Mouse (Mus musculus) B cell, adult 2 months (primary cell): ENCODE results near the gene Iqca.

Source experiments
- DNase-seq, 2 experiments: peaks; one replicate each; pipeline ENCODE4 v3.0.0; 2022

Iqca gene

DNA sequence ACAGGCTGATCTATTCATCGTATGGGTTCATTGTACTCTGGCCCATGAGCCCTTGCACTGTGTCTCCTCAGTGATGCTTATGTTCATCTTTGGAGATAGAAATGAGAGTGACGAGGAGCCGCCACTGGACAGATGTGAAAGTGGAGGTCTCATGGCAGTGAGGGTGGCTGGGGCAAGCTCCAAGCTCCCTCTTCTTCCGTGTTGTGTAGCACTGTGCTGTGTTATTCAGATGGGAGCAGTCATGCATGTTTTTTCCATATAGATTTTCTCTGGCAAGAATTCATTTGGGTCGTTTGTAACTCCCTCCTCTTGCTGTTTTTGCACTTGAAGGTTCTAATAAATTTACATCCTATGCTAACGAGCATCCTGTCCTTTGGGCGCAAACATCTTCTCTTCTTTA, 21.2 kb downstream of the Iqca start:
- DNase-seq, result no peak

DNA sequence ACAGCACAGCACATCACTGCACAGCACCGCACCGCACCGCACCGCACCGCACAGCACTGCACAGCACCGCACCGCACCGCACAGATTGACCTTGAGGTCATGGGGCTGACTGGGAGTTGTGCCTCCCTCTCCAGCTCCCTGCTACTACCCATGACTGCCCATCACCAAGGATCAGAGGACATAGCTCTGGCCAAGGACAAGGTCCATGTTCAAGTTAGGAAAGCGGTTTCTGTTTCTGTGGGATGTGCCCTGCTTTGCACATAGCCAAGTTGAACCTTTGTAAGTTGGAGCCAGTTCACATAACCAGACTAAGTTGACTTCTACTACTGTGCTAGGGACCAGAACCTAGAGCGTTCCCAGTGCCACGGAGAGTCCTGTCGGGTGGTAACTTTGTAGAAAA, 28.6 kb downstream of the Iqca start:
- DNase-seq, result no peak

DNA sequence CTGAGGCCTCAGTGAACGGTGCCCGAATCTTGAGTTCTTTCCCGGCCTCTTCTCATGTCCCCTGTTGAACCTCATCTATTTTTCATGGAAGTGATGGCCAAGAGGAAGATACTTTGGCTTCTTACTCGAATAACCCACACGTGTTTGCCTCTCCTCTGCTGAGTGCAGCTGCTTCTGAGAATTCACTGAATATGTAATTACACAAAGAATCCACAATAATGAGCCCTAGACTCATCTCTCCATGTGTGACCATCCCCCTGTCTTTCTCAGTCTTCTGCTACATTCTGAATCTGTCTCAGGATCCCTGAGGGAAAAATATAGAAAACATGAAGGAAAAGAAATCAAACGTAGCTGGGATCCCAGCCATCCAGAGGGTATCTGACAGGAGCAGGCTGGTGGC, 32.5 kb downstream of the Iqca start:
- DNase-seq, result no peak

DNA sequence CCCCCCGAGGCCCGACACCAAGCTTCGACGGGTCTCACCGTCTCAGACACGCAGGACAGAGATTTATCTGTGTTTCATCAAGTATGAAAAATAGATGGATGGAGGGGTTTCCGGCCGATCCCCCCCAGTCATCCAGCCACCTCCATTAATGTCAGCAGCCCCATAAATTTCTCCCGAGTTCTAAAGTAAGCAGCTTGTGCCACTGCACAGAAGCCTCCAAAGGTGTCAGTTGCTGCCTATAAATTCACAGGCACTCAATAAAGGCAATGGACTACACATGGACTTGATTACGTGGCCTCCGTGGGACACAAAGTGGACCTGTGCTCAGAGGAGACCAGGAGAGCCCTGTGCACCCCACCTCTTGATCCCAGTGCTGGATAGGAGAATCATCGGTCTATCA, 34.0 kb downstream of the Iqca start:
- DNase-seq, result no peak

DNA sequence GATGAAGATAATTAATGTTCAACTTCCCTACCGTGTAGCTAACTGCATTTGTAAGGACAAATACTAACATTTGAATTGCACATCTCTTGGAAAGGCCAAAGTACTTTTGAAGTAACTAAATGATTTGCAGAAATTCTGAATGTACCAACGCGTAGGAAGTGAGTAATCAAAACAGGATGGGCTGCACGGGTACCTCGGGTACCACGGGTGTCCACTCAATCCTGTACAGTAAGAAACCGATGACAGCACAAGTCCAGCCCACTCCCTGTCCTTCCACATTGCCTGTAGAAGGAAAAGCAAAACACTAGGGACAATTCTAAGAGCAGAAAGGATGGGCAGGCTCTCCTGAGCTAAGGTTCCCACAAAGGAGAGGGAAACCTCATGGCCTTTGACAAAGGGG, 36.0 kb downstream of the Iqca start:
- DNase-seq, result no peak

DNA sequence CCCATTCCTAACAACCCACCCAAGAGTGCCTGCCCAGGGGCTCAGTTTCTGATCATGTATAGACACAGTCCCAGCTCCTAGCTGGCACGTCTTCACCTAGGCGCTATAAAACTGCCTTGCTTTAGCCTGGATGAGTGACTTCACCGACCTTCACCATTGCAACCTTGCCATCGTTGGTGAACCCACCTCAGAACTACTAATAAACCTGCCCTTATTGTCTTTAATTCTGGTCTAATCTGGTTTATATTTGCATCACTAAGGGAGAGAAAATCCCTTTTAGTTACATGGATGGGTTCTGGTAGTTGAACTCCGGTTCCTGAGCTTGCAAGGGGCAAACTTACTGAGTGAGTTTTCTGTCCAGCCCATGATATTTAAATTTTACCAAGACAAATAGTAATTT, 38.6 kb downstream of the Iqca start:
- DNase-seq, result no peak

DNA sequence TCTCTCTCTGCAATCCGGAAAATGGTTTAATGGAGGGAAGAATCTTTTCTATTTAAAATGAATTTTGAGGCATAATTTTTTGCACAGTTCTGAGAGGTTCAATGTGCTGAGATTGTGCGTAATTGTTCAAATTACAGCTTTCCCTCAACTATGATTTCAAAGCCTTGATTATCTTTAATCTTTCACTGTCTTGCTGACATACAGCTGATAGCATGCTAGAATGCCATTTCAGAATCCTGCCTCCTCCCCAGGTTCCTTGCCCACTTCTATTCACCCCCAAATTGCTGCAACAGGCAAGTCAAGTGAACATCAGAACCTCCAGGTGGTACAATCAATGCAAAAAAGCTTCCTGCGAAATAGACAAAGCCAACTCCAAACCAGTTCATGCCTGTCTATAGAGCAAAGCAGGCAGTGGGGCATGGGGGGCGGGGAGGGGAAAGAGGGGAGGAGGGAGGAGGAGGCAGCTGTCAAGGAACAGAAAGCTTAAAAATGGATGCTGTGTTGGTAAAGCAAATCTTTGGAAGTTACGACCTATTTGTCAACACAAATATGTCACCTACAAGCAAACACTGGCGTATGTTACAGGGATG, 39.5 kb downstream of the Iqca start:
- DNase-seq, result no peak

DNA sequence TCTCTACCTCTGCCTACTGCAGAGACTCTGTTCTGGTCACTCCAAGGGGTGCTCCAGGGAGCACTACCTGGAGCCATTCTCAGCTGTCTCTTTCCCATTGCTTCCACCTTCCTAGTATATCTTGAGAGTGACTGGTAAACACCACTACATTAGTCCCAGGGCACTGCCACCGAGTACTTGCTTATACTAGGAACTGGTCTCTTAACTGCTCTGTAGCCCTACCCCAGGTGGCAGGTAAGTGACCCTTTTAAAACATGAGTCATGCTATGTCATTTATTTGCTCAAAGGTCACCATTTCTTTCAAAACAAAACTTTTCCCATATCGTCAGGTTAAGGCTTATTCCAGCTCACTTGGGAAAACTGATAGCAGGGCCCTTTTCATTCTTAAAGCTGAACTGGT, 40.5 kb downstream of the Iqca start:
- no peak for DNase-seq

DNA sequence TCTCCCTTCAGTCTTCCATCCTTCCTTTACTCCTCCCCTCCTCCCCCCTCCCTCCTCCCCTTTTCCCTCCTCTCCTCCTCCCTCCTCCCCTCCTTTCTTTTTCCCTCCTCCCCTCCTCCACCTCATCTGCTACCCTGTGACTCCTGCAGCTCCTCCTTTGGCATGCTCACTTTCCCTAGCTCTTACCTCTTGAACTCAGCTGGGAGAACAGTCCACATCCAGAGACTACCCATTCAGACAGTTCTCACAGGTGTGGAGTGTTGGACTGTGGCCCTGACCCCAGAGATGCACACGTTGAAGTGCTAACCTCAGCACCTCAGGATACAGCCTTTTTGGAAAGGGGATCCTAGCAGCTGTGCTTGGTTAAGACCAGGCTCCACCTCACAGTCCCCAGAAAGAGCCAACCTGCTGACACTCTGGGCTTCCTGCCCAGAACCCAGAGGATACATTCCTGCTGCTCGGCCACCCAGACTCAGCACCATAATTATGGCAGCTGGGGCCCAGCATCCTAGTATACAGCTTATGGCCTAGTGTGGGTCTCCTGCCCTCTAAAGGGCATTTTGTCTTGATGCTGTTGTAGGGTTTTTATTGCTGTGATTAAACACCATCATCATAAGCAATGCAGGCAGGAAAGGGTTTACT, 41.9 kb downstream of the Iqca start:
- DNase-seq, result no peak

DNA sequence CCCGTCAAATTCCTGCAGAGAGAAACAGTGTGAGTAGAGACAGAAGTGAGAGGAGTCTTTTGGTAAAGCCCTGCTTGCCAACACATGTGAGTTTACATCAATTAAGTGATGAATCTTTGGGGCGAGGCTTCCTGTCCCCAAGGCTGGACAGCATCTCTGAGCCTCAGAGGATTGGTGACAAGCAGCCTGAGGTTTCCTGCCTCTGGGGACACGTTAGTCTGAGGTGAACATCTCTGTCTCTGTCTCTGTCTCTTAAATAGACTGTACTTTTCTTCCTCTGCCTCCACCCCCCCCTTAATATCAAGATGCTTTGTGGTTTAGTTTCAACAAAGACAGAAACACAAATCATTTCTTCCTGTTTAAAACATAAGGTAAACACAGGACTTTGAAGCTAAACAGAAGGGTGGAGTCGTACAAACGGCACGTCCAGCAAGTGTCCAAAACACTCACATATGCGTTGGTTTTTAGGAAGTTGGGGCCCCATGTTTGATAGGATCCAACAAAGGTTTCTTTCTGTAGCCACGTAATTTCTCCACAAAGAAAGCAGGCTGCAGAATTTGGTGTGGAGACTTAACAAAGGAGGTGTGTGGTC, 49.2 kb downstream of the Iqca start:
- DNase-seq, result no peak

DNA sequence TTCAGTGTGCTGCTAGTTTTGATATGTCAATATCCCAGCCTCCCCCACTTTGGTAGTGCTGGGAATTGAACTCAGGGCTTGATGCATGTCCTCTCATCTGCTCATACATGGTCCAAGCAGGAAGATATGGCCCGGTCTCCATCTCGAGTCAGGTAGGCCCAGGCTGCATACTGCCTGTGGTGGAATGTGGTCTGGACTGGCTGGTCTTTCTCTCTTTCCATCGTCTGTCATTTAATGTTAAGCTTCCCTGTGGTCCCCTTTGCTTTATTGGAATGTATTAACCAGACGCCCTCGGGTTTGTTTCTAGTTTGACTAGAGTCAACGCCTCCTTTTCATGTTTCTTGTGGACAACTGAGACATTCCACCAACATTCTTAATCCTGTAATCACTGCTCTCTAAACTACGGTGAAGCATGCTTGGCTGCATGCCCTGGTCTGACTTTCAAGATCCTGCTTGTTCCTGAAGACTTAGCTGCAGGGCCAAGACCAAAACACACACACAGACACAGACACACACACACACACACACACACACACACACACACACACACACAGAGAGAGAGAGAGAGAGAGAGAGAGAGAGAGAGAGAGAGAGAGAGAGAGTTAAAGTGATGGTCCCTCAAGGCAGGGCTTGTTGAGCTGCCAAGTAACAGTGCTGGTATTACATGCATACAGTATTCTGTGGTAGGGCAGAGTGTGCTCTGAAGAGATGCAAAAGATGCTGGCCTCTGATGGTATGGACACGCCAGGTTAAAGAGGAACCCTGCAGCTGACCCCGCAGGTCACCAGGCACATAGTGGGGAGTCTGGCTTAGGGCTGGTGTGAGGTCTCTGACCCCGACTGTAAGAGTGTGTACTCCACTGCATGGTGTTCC, 52.6 kb downstream of the Iqca start:
- DNase-seq, result no peak

DNA sequence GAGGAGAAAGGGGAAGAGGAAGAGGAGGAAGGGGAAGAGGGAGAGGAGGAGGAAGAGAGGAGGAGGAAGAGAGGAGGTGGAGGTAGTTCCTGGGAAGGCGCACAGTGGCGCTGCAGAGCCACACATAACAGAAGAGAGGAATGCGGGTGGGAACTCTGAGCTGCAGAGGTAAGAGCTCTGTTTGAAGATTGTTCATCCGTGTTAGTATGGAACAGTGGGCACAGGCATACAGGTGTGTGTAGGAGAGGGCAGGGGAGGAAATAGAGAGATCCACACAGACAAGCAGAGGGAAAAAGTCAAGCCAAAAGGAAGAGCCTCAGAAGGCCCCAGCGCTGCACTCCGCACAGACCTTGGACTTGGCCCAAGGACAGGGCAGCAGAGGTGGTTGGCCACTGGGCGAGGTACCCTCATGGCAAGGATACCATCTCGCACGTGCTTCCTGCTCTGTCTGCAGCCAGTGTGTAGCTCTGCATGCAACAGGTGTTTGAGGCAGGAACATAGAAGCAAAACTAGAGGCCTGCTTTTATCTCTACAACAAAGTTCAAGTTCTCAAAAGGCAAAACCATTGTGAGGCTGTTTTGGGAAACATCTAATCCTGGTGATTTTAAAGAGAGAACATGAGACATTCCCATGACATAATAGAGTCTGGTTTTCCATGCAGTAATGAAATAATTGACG, 60.2 kb downstream of the Iqca start:
- no peak for DNase-seq

DNA sequence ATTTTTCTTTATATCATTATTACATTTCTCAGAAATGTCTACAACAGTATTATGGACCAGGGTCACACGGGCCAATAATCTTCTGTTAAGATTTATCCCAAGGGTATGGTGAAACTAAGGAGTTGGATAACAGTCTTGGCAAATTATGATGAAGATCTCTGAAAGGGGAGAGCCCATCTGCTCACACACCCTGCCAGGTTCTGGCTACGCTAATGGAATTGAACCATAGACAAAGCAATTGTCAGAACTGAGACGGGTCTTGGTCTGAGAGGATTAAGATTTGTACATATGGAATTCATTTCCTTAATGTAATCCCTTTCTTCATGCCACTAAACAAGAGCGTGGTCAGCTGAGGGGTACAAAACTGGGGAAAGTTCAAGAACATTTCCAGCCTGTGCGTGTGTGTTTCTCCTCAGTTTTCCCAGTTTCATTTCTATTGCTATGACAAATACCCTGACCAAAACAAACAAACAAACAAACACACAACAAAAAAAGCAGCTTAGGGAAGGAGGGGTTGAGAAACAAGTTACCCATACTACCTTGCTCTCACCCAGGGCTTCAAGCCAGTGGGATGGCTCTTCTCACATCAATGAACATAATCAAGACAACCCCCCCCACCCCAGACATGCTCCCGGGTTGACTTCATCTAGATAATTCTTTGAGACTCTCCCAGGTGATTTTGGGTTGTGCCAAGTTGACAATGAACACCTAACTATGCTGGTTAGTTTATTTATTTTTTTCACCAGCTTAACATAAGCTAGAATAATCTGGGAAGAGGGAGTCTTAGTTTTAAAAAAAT, 64.8 kb downstream of the Iqca start:
- DNase-seq, result no peak

DNA sequence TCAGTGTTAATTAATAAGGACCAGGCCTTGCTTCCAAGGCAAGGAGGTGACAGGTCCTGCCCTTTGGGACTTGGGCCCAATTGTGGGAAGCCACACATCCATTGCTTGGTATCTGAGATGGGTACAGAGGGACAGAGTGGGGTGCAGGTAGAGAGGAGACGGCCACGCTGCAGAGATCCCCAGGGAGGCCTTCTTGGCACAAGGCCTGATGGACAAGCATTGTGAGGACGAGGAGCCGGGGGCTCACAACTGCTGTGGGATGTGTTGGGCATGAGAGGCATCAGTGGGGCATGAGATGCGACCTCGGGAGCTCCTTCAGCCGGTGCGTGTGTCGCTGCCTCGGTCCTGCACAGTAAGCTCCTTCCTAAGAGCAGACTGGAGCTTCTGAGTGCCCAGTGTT, 66.7 kb downstream of the Iqca start:
- no peak for DNase-seq

DNA sequence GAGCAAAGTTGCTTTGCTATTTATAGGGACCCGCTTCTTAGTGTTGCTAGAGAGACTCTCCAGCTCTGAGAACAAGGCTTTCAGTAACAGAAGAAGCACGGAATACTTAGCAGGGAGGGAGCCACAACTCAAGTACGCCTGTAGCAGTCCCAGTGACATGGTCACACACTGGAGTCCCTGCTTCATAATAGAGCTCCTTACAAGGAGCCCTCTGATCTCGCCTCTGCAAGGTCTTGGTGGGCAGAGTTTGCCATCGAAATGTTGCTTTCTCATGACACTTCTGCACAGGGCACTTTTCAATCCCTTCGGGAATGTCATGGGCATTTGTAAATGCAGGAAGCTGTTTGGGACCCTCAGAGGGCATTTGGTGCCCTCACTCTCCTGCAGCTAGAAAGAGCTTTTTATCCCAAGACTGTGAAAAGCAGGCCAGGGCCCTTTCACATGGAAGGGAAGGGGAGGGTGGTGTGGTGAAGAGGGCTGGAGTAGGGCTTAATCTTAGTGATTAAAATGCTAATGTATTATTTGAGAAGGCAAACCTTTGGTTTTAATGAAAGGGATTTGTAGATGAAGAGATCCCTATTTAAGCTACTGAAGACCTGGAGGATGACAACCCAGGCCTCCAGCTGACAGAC, 67.6 kb downstream of the Iqca start:
- DNase-seq, result no peak

DNA sequence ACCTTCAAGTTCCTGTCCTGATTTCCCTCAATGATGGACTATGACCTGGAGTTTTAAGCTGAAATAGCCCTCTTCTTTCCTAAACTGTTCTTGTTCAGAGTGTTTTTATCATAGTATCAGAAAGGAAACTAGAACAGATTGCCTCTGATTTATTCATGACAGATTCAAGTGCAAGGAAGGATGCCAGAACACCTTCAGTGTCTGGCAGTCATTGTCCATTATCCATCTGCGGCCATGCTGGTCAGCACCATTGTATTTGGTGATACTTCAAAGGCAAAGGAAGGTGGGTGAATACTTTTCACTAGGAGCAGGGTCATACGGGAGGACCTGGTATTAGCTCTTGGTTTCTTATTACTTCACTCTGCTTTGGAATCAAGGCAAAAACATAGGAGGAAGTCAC, 76.9 kb downstream of the Iqca start:
- no peak for DNase-seq

DNA sequence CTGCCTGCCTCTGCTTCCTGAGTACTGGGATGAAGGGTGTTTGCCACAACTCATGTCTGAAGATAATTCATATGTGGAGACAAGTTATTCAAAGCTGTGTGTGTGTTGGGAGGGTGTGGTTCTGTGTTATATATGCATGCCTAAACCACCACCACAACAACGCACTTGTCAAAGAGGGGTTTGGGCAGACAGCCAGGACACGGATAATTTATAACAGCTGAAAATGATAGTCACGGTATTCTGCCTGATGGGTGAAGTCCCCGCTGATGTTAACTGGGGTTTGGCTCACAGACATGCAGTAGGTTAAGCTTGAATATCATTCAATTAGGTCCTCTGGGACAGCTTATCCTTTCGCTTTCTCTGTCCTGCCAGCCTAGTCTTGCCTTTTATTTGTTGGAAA, 78.4 kb downstream of the Iqca start:
- DNase-seq, result no peak

DNA sequence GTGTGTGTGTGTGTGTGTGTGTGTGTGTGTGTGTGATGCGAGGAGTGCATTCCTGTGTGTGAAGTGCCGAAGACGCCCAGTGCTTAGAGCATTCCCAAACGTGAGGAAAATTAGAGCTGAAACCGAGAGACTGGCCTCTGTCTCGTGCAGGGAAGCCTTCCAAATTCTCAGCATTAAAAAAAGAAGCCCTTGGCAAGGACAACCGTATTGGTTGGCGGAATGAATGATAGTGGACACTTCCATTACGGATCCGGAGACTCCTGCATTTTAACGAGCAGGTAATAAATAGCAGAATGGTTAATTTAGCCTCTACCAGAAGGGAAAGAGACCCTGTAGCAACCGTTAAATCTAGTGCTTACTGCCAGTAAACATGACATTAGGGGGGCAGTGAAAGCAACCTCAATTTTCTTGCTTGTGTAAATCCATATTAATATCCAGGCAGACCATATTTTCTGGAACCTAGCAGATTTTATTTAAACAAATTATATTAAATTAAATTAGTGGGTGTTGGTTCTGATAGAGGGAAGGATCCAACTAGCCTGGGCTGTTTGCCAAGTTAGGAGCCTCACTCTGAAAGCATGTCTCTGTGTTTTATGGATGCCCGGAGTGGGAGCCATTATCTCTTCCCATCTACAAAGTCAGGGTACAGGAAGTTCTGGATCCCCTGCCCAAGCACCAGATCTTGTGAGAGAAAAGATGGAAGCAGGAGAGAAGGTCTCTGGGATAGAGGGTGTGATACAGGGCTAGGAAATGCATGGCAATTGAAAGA, 81.2 kb downstream of the Iqca start:
- DNase-seq, result no peak

DNA sequence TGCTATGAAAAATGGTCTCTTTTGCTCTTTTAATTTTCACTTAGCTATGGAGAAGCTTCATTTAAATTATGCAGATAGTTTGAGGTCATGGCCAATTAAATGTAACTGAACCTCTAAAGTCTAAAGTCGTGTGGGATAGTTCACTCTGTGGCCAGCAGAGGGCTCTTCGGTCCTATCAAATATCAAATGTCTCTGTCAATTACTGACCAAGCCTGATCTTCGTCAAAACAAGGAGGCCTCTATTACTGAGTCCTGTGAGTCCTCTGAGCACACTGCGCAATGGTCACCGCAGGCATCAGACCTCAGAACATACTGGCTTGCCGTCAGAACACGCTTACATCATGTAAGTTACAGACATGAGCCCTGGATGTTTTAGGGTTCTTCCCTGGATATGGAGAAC, 92.6 kb downstream of the Iqca start:
- peak; percentile 46 to 56 for DNase-seq

DNA sequence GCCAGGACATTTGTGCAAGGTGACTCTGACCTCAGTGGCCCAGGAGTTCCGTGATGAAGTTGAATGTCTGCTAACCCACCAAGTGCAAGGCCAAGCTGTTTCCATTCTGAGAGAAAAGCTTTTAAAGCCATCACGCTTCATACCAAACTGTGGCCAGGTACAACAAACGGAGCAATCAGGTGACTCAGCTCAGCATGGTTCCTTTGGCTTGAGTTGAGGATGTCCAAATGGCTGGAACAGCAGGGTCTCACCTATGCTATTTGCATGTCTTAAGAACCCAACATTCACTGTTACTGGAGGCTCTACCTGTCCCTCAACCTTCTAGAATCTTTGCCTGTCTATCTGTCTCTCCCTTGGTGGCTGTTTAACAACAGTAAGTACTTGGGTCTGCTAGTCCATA, 93.1 kb downstream of the Iqca start:
- DNase-seq, result no peak

DNA sequence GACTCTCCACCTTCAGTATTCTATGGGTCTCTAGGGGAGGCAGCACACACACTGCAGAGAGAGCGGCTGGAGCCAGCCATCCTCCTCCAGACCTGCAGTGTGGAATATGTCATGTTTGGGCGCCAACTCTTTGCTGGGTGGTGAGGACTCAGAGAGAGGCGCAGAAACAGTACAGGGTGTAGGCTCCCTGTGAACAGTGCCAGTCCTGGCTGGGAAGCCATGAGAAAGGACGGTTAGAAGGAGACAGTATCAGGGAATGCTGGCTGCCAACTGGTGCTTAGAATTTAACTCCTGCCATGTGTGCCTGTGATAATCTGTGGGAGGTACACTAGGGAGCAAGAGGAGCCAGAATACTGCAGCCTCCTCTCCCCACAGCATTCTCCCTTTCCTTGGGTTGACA, 98.2 kb downstream of the Iqca start:
- no peak for DNase-seq
